Mouse (Mus musculus) heart, embryonic 11.5 days (tissue): Measurements from ENCODE around the gene Gm3173. TPM values are rescaled to one million over a fixed set of nuclear protein-coding genes. Genes with fewer than 3 reads are reported as not detected.
"Not testable (repeated sequence)": the region's sequence is repeated elsewhere in the genome, so short reads cannot be mapped to it uniquely, and the experiment has no call there.

Source experiments
- ATAC-seq: fragments of 200-750 bp; cut with Nextera tagmentation; replicated peaks from 2 replicates; pipeline ENCODE4 v1.8.0; 2017; ENCODE audit warnings: moderate library complexity; ENCODE audit not compliant: insufficient number of reproducible peaks, low FRiP score, low TSS enrichment
- H3K27ac ChIP-seq: fragments of 300-500 bp; sonication (generic); 2 replicates; pipeline ENCODE4 v1.5.1; 2014; ENCODE audit warnings: mild to moderate bottlenecking, low read depth, low read length
- H3K27me3 ChIP-seq: fragments of 300-500 bp; sonication (generic); 2 replicates; pipeline ENCODE4 v1.6.1; 2014; ENCODE audit warnings: mild to moderate bottlenecking, low read length, mixed read lengths; ENCODE audit not compliant: control insufficient read depth, insufficient read depth
- H3K36me3 ChIP-seq: fragments of 300-500 bp; sonication (generic); 2 replicates; pipeline ENCODE4 v1.6.1; 2014; ENCODE audit warnings: mild to moderate bottlenecking, low read length, moderate library complexity, mixed read lengths; ENCODE audit not compliant: control insufficient read depth, insufficient read depth
- H3K4me1 ChIP-seq: fragments of 300-500 bp; sonication (generic); 2 replicates; pipeline ENCODE4 v1.6.1; 2014; ENCODE audit warnings: low read length; ENCODE audit not compliant: control insufficient read depth, insufficient read depth
- H3K4me2 ChIP-seq: fragments of 300-500 bp; sonication (generic); 2 replicates; pipeline ENCODE4 v1.6.1; 2014; ENCODE audit warnings: mild to moderate bottlenecking, moderate library complexity
- H3K4me3 ChIP-seq: fragments of 300-500 bp; sonication (generic); 2 replicates; pipeline ENCODE4 v1.5.1; 2014; ENCODE audit warnings: low read depth, low read length
- H3K9ac ChIP-seq: fragments of 300-500 bp; sonication (generic); 2 replicates; pipeline ENCODE4 v1.6.1; 2014; ENCODE audit warnings: mild to moderate bottlenecking, low read depth, low read length, moderate library complexity
- H3K9me3 ChIP-seq: fragments of 300-500 bp; sonication (generic); replicated peaks from 2 replicates; pipeline ENCODE4 v1.6.1; 2016; ENCODE audit warnings: low read length; ENCODE audit not compliant: control insufficient read depth
- WGBS: fragments of 180-500 bp; shearing (Covaris S2); extraction: QIAGEN DNeasy Blood & Tissue Kit; methylation state at CpG from one replicate; pipeline ENCODE4 v1.1.7; 2014; ENCODE audit not compliant: insufficient replicate concordance; 5-methylcytosine and 5-hydroxymethylcytosine counted together
- polyA plus RNA-seq: library from polyadenylated mRNA; unstranded; fragments of >200 nt; fragmentation: Nextera tagmentation; extraction: Ambion mirVana; gene quantifications from 2 replicates; pipeline ENCODE4 v1.2.1, GENCODE M21; 2014

The Gm3173 gene
- polyA plus RNA-seq, 1 experiment from 2014 or later: not detected

DNA sequence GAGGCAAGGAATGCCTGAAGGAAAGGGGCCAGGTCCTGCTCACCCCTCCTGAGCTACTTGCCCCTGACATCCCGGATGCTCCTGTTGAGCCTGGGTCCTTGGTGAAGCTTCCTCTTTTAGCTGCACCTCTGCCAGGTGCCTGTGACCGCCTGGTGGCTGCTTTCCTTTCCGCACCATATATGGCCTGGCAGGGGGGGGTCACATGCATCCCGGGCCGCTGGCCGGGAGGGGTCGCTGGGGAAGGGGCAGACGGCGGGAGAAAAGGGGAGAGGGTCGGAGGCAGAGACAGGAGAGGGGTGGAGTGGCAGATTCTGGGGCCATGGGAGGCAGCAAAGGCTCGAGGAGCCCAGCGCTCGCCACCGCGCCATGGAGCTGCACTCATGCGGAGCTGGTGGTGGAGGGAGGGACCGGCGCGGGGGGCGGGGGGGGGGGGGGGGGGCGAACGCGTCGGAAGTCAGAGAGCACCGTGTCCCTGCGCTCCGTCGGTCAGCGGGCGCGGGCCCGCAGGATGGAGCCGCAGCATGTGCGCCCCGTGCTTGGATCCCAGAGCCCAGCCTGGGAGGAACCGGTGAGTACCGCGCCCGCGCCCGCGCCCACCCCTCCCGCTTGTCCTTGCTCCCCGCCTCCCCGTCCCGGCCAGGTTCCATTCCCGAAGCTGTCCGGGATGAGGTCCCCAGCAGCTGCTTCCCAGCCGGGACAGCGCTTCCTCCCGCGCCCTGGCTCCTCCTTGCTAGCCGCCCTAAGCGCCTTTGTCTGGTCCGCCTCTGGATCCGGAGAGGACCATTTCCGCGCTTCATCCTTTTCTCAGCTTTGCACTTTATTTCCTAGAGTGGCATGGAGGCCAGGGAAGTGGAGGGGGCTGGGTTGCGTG is 15.6 kb upstream of the Gm3173 start, which contains the start of gene Gm3164:
Gene Gm3164, plus strand, starts transcription at position 484 of the 871 bp plus-strand sequence.
- not testable (repeated sequence) for ATAC-seq, H3K36me3 ChIP-seq, H3K9ac ChIP-seq, H3K4me1 ChIP-seq, H3K9me3 ChIP-seq, H3K27me3 ChIP-seq, H3K27ac ChIP-seq
- Histone ChIP-seq H3K4me2 (peak within 1 kb of the TSS; percentile 59), H3K4me3 (peak within 1 kb of the TSS; percentile 35)
- WGBS: 2% methylated on average over 19 of the region's 59 CpGs

DNA sequence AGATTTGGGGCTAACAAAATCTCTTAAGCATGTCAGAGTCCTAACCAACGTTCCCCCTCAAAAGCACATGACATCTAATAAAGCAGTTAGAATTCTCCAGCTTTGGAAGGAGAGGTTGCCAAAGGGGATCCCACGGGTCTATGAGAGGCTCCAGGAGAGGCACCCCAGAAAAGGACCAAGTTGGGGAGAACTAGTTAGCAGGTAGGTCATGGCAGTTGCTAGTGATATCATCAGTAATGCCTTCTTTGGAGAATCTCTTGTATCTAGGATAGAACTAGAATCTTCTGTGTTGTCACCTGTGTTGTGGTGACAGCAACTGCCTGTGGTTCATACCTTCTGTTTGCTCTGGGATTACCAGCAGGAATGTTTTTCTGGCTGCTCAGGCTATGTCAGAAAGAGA is 50.7 kb downstream of the Gm3173 start, which contains the start of gene Gm3182:
Gene Gm3182, plus strand, starts transcription at position 301 of the 400 bp plus-strand sequence.
- not testable (repeated sequence) for ATAC-seq, H3K9ac ChIP-seq

DNA sequence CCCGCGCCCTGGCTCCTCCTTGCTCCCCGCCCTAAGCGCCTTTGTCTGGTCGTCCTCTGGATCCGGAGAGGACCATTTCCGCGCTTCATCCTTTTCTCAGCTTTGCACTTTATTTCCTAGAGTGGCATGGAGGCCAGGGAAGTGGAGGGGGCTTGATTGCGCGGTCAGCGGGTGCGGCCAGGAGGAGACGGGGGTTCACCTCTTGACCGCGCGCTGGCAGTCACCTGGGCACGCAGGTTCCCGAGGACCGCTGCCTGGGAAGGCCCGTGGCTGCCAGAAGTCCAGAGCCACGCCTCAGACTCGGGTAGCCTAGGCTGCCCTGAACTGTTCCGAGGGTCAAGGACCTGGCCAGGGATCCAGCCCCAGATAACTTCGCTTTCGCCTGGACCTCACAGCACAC is 68.6 kb downstream of the Gm3173 start:
- not testable (repeated sequence) for H3K36me3 ChIP-seq, H3K27me3 ChIP-seq, H3K27ac ChIP-seq, H3K9me3 ChIP-seq, H3K9ac ChIP-seq, H3K4me1 ChIP-seq, ATAC-seq
- peak overlapping the region; percentile 18; the same call in 1 of the 2 replicates for H3K4me3 ChIP-seq
- under 1% methylated on average over 16 of the region's 25 CpGs for WGBS
- peak overlapping the region; percentile 45 for H3K4me2 ChIP-seq

More for the DNA sequence above, 50.7 kb downstream of the Gm3173 start, which contains the start of gene Gm3182:
- not testable (repeated sequence) for H3K4me2 ChIP-seq, H3K4me3 ChIP-seq, H3K4me1 ChIP-seq, H3K9me3 ChIP-seq, H3K36me3 ChIP-seq, H3K27ac ChIP-seq, H3K27me3 ChIP-seq
- no CpG with 5 or more reads among the region's 2 CpGs for WGBS

DNA sequence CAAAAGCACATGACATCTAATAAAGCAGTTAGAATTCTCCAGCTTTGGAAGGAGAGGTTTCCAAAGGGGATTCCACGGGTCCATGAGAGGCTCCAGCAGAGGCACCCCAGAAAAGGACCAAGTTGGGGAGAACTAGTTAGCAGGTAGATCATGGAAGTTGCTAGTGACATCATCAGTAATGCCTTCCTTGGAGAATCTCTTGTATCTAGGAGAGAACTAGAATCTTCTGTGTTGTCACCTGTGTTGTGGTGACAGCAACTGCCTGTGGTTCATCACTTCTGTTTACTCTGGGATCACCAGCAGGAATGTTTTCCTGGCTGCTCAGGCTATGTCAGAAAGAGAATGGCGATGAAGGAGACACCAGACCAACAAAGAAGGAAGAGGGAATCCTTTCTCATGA is 124.3 kb downstream of the Gm3173 start, which contains the start of gene Gm3047:
Gene Gm3047, plus strand, starts transcription at position 301 of the 400 bp plus-strand sequence.
- H3K9me3 ChIP-seq, H3K4me1 ChIP-seq, H3K4me3 ChIP-seq, H3K27ac ChIP-seq, H3K36me3 ChIP-seq, H3K9ac ChIP-seq, H3K27me3 ChIP-seq, ATAC-seq, H3K4me2 ChIP-seq: not testable (repeated sequence)
- no CpG with 5 or more reads among the region's 2 CpGs for WGBS

Other genes starting within 250 kb of the Gm3173 start
- gene Gm2974, start 248.4 kb upstream of the Gm3173 start, polyA plus RNA-seq: 0.32 and 0.33 TPM in 2 replicates
- not detected in 2 replicates for gene Gm3138, start 181.4 kb upstream of the Gm3173 start, polyA plus RNA-seq
- not detected in 2 replicates for gene Gm3149, start 113.7 kb upstream of the Gm3173 start, polyA plus RNA-seq
- 0.14 and 0.42 TPM in 2 replicates for gene 2610042L04Rik, start 96.2 kb upstream of the Gm3173 start, polyA plus RNA-seq
- not detected in 2 replicates for gene Gm3159, start 33.5 kb upstream of the Gm3173 start, polyA plus RNA-seq
- 0.83 and 0.89 TPM in 2 replicates for gene Gm3164, start 15.5 kb upstream of the Gm3173 start, polyA plus RNA-seq
- gene Gm3182, start 50.8 kb downstream of the Gm3173 start, polyA plus RNA-seq: not detected in 2 replicates
- gene Gm3047, start 124.4 kb downstream of the Gm3173 start, polyA plus RNA-seq: not detected in 2 replicates
- gene Gm8159, start 201.4 kb downstream of the Gm3173 start, polyA plus RNA-seq: 0.20 TPM in 1 of 2 replicates, not detected in the other
- 0.79 and 1.2 TPM in 2 replicates for gene Gm3239, start 233.2 kb downstream of the Gm3173 start, polyA plus RNA-seq